In genomic region chr10:76694765-76695164, GRCm38 (mm10) we compare ENCODE assay signal across 11 mouse cellular contexts. TPM values are rescaled to one million over a fixed set of nuclear protein-coding genes. Genes with fewer than 3 reads are reported as not detected.
A peak's percentile ranks its signal among the peaks of the same experiment; 100 is the strongest.
DNase-seq lines count a peak whose midpoint lies in the region; ATAC-seq and TF ChIP-seq lines count a peak whose summit lies in the region.
"Had no signal": no experiment of that assay in that cellular context is flagged by ENCODE, and none has a peak within 500 bp of the region (broad histone marks: within the 10 kb centered on the region; RNA-seq: fewer than 3 reads in every experiment).

No protein-coding gene starts in this region.

- no peaks in the 10 kb centered on the region for H3K36me3 ChIP-seq in heart, embryonic 10.5 days
- no peaks in the 10 kb centered on the region for H3K36me3 ChIP-seq in heart, embryonic 16.5 days (ENCODE audit: control insufficient read depth, insufficient read depth)
- H3K36me3 ChIP-seq in lung, embryonic 14.5 days (ENCODE audit: insufficient read depth): no peaks in the 10 kb centered on the region

- H3K9me3 ChIP-seq in heart, embryonic 10.5 days: no peaks in the 10 kb centered on the region
- H3K9me3 ChIP-seq in heart, embryonic 16.5 days (replicated peaks; ENCODE audit: control insufficient read depth, low read length): no peaks in the 10 kb centered on the region
- no peaks in the 10 kb centered on the region for H3K9me3 ChIP-seq in lung, embryonic 14.5 days (ENCODE audit: low read depth, low read length)

- no peak overlapping the region; the same call in 1 of the 2 replicates for H3K27ac ChIP-seq in heart, embryonic 10.5 days
- peak overlapping the region; percentile 67 for H3K27ac ChIP-seq in heart, embryonic 16.5 days (ENCODE audit: low read length)
- H3K27ac ChIP-seq in lung, embryonic 14.5 days (ENCODE audit: low read depth): peak overlapping the region; percentile 76
- H3K27ac ChIP-seq: liver, embryonic 14.5 days had no signal

- H3K4me1 ChIP-seq in heart, embryonic 10.5 days: peaks cover 12% of the 10 kb centered on the region
- H3K4me1 ChIP-seq in heart, embryonic 16.5 days (ENCODE audit: control insufficient read depth, insufficient read depth, low read length): peaks cover 13% of the 10 kb centered on the region
- H3K4me1 ChIP-seq in lung, embryonic 14.5 days (ENCODE audit: insufficient read depth): 0 out of 2 replicates have a peak, but pooled peaks cover 4% of the 10 kb centered on the region

- DNase-seq in heart, adult 11 months: peak; percentile 97
- DNase-seq in heart, embryonic 10.5 days (ENCODE audit: low spot score): no peak
- DNase-seq in ZHBTc4 (ENCODE audit: low read depth, low spot score): peak; percentile 10
- DNase-seq in lung, embryonic 14.5 days: peak; percentile 84
- no peak for DNase-seq in left cerebral cortex, postnatal 36 days (ENCODE audit: low spot score in 2 of 2)
- no peak for DNase-seq in layer of hippocampus, adult 9-11 months
- no peak for DNase-seq in right cerebral cortex, postnatal 36 days (ENCODE audit: low spot score in 2 of 2)
- DNase-seq: thymus, postnatal 36 days had no signal

- H3K4me3 ChIP-seq in heart, embryonic 10.5 days: no peak overlapping the region
- H3K4me3 ChIP-seq in heart, embryonic 16.5 days (ENCODE audit: low read length): no peak overlapping the region
- H3K4me3 ChIP-seq in lung, embryonic 14.5 days (ENCODE audit: low read depth, low read length): no peak overlapping the region

- intact Hi-C loops in left cerebral cortex, postnatal 36 days (cut with DNase I): no loop called here

- H3K27me3 ChIP-seq in heart, embryonic 10.5 days (ENCODE audit: insufficient read depth, poor library complexity, severe bottlenecking): no peaks in the 10 kb centered on the region
- H3K27me3 ChIP-seq in heart, embryonic 16.5 days (ENCODE audit: control insufficient read depth, insufficient read depth, low read length): no peaks in the 10 kb centered on the region
- no peaks in the 10 kb centered on the region for H3K27me3 ChIP-seq in lung, embryonic 14.5 days (ENCODE audit: insufficient read depth, low read length)

- H3K9ac ChIP-seq in heart, embryonic 16.5 days (ENCODE audit: low read length): no peak overlapping the region
- H3K9ac ChIP-seq in lung, embryonic 14.5 days: no peak overlapping the region
- H3K9ac ChIP-seq: liver, embryonic 14.5 days had no signal

- ATAC-seq in heart, embryonic 16.5 days (replicated peaks; ENCODE audit: extremely low read depth, insufficient read depth, low FRiP score): peak; percentile 81
- peak; percentile 78 for ATAC-seq in lung, embryonic 14.5 days (ENCODE audit: insufficient read depth)

- no peak overlapping the region for H3K4me2 ChIP-seq in heart, embryonic 16.5 days (ENCODE audit: low read depth, low read length)
- no peak overlapping the region for H3K4me2 ChIP-seq in lung, embryonic 14.5 days

- WGBS in heart, embryonic 10.5 days: 12% methylated on average over 7 of the region's 7 CpGs
- WGBS in heart, embryonic 16.5 days: 10% methylated on average over 7 of the region's 7 CpGs
- 18% methylated on average over 7 of the region's 7 CpGs for WGBS in lung, embryonic 14.5 days

- no peak for TF ChIP-seq CTCF in lung, embryonic 14.5 days (IDR thresholded peaks at IDR 0.05; ENCODE audit: low read depth)

RNA-seq across cellular contexts. Expression of gene Col6a1, which starts 31.2 kb away (rescaled TPM):
- polyA plus RNA-seq in heart, embryonic 10.5 days (2016; fragmentation: Nextera tagmentation; extraction: Ambion mirVana): 17.1 and 18.2 TPM in 2 replicates
- polyA plus RNA-seq in heart, embryonic 16.5 days (2015; fragmentation: Nextera tagmentation; extraction: Ambion mirVana): 105 and 125 TPM in 2 replicates
- 215 and 226 TPM in 2 replicates for polyA plus RNA-seq in lung, embryonic 14.5 days (2014; fragmentation: Nextera tagmentation; extraction: Ambion mirVana)
- total RNA-seq in left cerebral cortex, postnatal 36 days (2021): 10 to 100 TPM; 31.3 to 57.3 TPM
- total RNA-seq: monocyte, adult 5-6 weeks had no signal

Comparison
In these comparisons a context has a peak if more than half of its experiments do, and no peak if none do; other contexts are left out.
1. DNase-seq: peak in heart, adult 11 months (single experiment), ZHBTc4 (single experiment) and lung, embryonic 14.5 days (single experiment); none in heart, embryonic 10.5 days (single experiment), left cerebral cortex, postnatal 36 days (0 of 2), layer of hippocampus, adult 9-11 months (single experiment) and right cerebral cortex, postnatal 36 days (0 of 2).